Mouse (Mus musculus) cerebellum, adult 2 months (tissue): Measurements from ENCODE around the gene Ubap2l.

Experiments used
- CTCF ChIP-seq: fragments of 200-500 bp; IDR thresholded peaks from 2 replicates; pipeline ENCODE4 v1.5.1; 2011; ENCODE audit warnings: low read depth, mild to moderate bottlenecking, control low read depth, low read length, moderate library complexity, borderline replicate concordance; ENCODE audit not compliant: insufficient read depth
- POLR2A ChIP-seq: fragments of 200-500 bp; IDR thresholded peaks from 2 replicates; pipeline ENCODE4 v1.6.1; 2011; ENCODE audit warnings: low read length, control low read depth, borderline replicate concordance; ENCODE audit not compliant: insufficient read depth

- no peak for TF ChIP-seq POLR2A
- TF ChIP-seq CTCF: no peak
Observed at GRCm38 (mm10) chr3:90085281-90085680, 32.9 kb upstream of the Ubap2l start.
